Mouse (Mus musculus) lung, embryonic 14.5 days (tissue): ENCODE measurements around the gene Arhgap24. TPM values are rescaled to one million over a fixed set of nuclear protein-coding genes. Genes with fewer than 3 reads are reported as not detected.

Experiments
- ATAC-seq: fragments of 200-750 bp; cut with Nextera tagmentation; 2 replicates; pipeline ENCODE4 v1.8.0; 2017; ENCODE audit warnings: mild to moderate bottlenecking, moderate TSS enrichment, moderate library complexity; ENCODE audit not compliant: insufficient read depth
- DNase-seq: peaks from one replicate; pipeline ENCODE4 v3.0.0-alpha.2; 2015
- H3K27ac ChIP-seq: fragments of 300-500 bp; sonication (generic); 2 replicates; pipeline ENCODE4 v1.5.1; 2014; ENCODE audit warnings: low read depth, mild to moderate bottlenecking, moderate library complexity
- H3K27me3 ChIP-seq: fragments of 300-500 bp; sonication (generic); 2 replicates; pipeline ENCODE4 v1.6.1; 2014; ENCODE audit warnings: low read length, control low read depth; ENCODE audit not compliant: insufficient read depth
- H3K36me3 ChIP-seq: fragments of 300-500 bp; sonication (generic); 2 replicates; pipeline ENCODE4 v1.6.1; 2014; ENCODE audit warnings: control low read depth; ENCODE audit not compliant: insufficient read depth
- H3K4me1 ChIP-seq: fragments of 300-500 bp; sonication (generic); 2 replicates; pipeline ENCODE4 v1.6.1; 2014; ENCODE audit warnings: antibody characterized with exemption, control low read depth; ENCODE audit not compliant: insufficient read depth
- H3K4me2 ChIP-seq: fragments of 300-500 bp; sonication (generic); 2 replicates; pipeline ENCODE4 v1.6.1; 2014; ENCODE audit warnings: mild to moderate bottlenecking
- H3K4me3 ChIP-seq: fragments of 300-500 bp; sonication (generic); 2 replicates; pipeline ENCODE4 v1.5.1; 2014; ENCODE audit warnings: low read depth, low read length
- H3K9ac ChIP-seq: fragments of 300-500 bp; sonication (generic); 2 replicates; pipeline ENCODE4 v1.6.1; 2014
- H3K9me3 ChIP-seq: fragments of 300-500 bp; sonication (generic); 2 replicates; pipeline ENCODE4 v1.6.1; 2016; ENCODE audit warnings: low read depth, low read length, control low read depth
- CTCF ChIP-seq: IDR thresholded peaks from 2 replicates; pipeline ENCODE4 v1.5.1; 2016; ENCODE audit warnings: antibody characterized with exemption, low read depth
- WGBS: fragments of 180-500 bp; shearing (Covaris S2); extraction: QIAGEN DNeasy Blood & Tissue Kit; methylation state at CpG from one replicate; pipeline ENCODE4 v1.1.7; 2014; 5-methylcytosine and 5-hydroxymethylcytosine counted together
- polyA plus RNA-seq: library from polyadenylated mRNA; unstranded; fragments of >200 nt; fragmentation: Nextera tagmentation; extraction: Ambion mirVana; gene quantifications from 2 replicates; pipeline ENCODE4 v1.2.1, GENCODE M21; 2014

The Arhgap24 gene
- polyA plus RNA-seq, 1 experiment from 2014 or later = 26.2 TPM

DNA sequence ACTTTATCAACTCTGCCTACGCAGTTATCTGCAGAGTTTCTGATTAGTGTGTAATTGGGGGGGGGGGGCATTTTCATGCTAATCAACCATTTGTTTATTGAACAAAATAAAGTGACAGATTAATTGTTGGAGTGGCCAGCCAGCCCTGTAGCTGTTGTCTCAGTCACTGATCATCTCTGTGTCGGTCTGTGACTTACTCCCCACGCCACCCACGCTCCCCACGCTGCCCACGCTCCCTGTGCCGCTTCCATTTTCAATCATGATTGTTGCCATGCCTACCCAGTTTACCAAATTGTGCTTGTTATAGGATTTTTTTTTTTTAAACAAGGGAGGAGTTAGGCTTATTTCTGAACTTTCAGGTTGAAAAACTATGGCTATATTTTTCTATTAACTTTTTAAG lies 34.3 kb downstream of the Arhgap24 start:
- 79% methylated on average over 7 of the region's 7 CpGs for WGBS

DNA sequence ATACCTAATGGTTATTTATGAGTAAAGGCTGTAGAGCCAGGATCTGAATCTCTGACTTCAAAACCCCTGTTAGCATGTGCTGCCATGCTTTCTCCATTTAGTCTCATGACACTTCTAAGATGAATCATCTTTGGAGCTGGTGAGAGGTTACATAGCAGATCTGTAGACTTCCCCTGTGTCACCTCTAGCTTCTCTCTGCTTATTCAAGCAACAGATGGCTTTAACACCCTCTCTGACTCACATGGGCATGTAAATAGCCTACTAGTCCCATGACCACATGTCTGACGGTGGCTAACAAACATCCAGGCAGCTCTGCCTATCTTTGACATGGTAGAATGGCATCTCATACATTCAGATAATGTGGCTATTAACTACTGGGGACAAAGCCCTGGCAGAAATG lies 39.3 kb downstream of the Arhgap24 start:
- ATAC-seq (no peak), DNase-seq (no peak)
- no peak overlapping the region for H3K4me2 ChIP-seq
- no peaks in the 10 kb centered on the region for H3K4me1 ChIP-seq
- H3K9ac ChIP-seq = no peak overlapping the region
- TF ChIP-seq CTCF = no peak
- 67% methylated on average over 1 of the region's 1 CpGs for WGBS
- no peak overlapping the region for H3K4me3 ChIP-seq
- no peak overlapping the region for H3K27ac ChIP-seq
- H3K36me3 ChIP-seq = no peaks in the 10 kb centered on the region
- H3K9me3 ChIP-seq = no peaks in the 10 kb centered on the region
- no peaks in the 10 kb centered on the region for H3K27me3 ChIP-seq

More for the DNA sequence above, 34.3 kb downstream of the Arhgap24 start:
- no peaks in the 10 kb centered on the region for H3K27me3 ChIP-seq
- DNase-seq = no peak
- TF ChIP-seq CTCF = no peak
- no peak overlapping the region for H3K9ac ChIP-seq
- H3K4me3 ChIP-seq = no peak overlapping the region
- ATAC-seq = no peak
- no peaks in the 10 kb centered on the region for H3K9me3 ChIP-seq
- no peaks in the 10 kb centered on the region for H3K4me1 ChIP-seq
- no peak overlapping the region for H3K27ac ChIP-seq
- H3K36me3 ChIP-seq = no peaks in the 10 kb centered on the region
- H3K4me2 ChIP-seq = no peak overlapping the region

DNA sequence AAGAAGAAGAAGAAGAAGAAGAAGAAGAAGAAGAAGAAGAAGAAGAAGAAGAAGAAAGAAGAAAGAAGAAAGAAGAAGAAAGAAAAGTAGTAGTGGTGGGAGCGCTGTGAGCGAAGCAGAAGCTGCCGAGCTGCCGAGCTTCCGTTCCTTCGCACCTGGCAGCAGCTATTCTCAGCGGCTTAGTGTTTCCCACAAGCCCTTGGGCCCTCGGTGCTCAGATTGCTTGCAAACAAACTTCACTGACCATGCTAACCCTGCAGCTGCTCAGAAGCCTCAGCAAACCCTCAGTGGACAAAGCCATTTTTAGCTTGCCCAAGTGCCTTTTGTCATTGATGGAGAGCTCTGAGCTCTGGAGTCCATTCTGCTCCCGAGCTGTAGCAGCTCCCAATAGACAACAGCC lies 54.1 kb downstream of the Arhgap24 start:
- H3K4me3 ChIP-seq = no peak overlapping the region
- ATAC-seq (no peak), DNase-seq (peak; percentile 6)
- 67% methylated on average over 9 of the region's 9 CpGs for WGBS
- TF ChIP-seq CTCF = no peak
- no peak overlapping the region for H3K9ac ChIP-seq
- no peak overlapping the region for H3K27ac ChIP-seq
- H3K9me3 ChIP-seq = no peaks in the 10 kb centered on the region
- H3K36me3 ChIP-seq = no peaks in the 10 kb centered on the region
- no peak overlapping the region for H3K4me2 ChIP-seq
- no peaks in the 10 kb centered on the region; the same call in 1 of the 2 replicates for H3K4me1 ChIP-seq
- H3K27me3 ChIP-seq = no peaks in the 10 kb centered on the region

DNA sequence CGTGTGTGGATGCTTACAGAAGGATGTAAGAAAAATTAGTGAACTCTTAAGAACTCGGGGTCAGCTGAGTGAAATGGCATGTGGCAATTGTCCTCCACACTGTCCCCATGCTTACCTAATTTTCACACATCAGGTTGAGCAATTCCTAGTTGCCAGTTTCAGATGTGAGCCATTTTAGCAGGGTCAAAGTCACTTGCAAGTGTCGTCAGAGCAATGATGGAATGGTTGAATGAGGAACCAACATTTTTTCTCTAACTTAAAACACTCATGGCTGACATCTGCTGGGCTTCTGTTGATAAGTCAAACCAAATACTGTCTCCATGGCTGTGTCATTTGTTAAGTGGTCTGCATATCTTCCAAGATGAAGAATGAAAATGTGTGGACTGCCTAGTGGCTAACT lies 56.6 kb downstream of the Arhgap24 start:
- TF ChIP-seq CTCF = no peak
- Histone ChIP-seq H3K27ac (no peak overlapping the region), H3K4me2 (no peak overlapping the region), H3K9ac (no peak overlapping the region), H3K27me3 (no peaks in the 10 kb centered on the region), H3K36me3 (no peaks in the 10 kb centered on the region), H3K4me3 (no peak overlapping the region), H3K4me1 (no peaks in the 10 kb centered on the region; the same call in 1 of the 2 replicates), H3K9me3 (no peaks in the 10 kb centered on the region)
- no peak for ATAC-seq
- DNase-seq = no peak
- 73% methylated on average over 3 of the region's 3 CpGs for WGBS

DNA sequence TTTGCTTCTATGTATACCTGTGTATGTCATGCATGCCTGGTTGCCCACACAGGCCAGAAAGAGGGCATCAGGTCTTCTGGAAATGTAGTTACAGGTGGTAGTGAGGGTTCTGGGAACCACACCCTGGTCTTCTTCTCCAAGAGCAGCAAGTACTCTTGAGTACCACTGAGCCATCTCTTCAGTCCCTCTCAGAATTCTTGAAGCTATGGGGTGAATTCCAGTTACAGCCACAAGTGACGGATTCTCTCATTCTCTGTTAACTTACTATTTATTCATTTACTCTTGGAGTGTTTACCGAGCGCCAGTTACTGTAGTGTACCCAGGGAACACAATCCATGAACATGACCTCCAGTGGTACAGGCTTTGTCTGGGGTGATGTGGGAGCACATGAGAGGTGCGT lies 65.1 kb downstream of the Arhgap24 start:
- H3K4me3 ChIP-seq = no peak overlapping the region
- H3K36me3 ChIP-seq = no peaks in the 10 kb centered on the region
- TF ChIP-seq CTCF = no peak
- ATAC-seq (no peak), DNase-seq (no peak)
- 81% methylated on average over 4 of the region's 4 CpGs for WGBS
- no peak overlapping the region for H3K4me2 ChIP-seq
- no peaks in the 10 kb centered on the region for H3K9me3 ChIP-seq
- no peak overlapping the region for H3K27ac ChIP-seq
- H3K4me1 ChIP-seq = no peaks in the 10 kb centered on the region
- no peaks in the 10 kb centered on the region for H3K27me3 ChIP-seq
- no peak overlapping the region for H3K9ac ChIP-seq

DNA sequence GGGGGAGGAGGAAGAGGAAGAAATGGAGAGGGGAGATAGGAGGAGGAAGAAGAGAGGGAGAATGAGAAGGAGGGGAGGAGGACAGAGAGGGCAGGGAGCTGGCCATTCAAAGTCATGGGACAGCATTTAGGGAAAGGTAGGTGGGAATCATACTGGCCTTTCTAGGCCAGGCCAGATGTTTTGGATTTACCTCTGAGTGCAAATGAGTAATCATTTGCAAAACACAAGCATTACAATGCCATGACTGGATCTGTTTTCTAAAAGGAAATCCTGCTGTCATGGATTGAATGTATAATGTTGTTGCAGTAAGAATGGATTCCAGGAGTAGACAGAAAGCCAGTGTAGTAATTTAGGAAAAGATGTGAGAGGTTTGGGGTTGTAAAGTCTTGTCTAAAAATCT lies 66.6 kb downstream of the Arhgap24 start:
- no peaks in the 10 kb centered on the region for H3K36me3 ChIP-seq
- no peak overlapping the region for H3K4me2 ChIP-seq
- no peak overlapping the region for H3K27ac ChIP-seq
- no peak for DNase-seq
- no peak overlapping the region for H3K4me3 ChIP-seq
- H3K4me1 ChIP-seq = no peaks in the 10 kb centered on the region
- no peak overlapping the region for H3K9ac ChIP-seq
- no peak for ATAC-seq
- no peaks in the 10 kb centered on the region for H3K9me3 ChIP-seq
- no peaks in the 10 kb centered on the region for H3K27me3 ChIP-seq
- no peak for TF ChIP-seq CTCF

DNA sequence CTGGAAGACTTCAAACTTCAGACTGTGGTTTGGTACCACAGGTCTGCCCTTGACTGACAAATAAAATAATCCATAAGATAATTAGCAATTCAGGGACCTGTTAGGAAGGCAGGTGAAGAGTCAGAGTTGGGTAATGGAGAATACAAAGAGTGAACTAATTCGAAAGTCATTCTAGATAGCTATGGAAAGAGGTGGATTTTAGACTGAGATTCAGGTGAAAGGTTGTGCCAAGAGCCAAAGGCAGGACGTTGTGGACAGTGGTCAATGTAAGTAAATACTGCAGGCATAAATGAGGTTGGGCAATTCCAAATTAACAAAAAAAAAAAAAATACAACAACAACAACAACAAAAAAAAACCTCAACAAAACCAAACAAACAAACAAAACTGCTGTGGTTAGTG lies 67.2 kb downstream of the Arhgap24 start:
- WGBS = 61% methylated on average over 2 of the region's 2 CpGs
- DNase-seq = no peak
- H3K9me3 ChIP-seq = no peaks in the 10 kb centered on the region
- no peak overlapping the region for H3K4me2 ChIP-seq
- H3K36me3 ChIP-seq = no peaks in the 10 kb centered on the region
- no peaks in the 10 kb centered on the region for H3K4me1 ChIP-seq
- no peak for ATAC-seq
- no peak overlapping the region for H3K4me3 ChIP-seq
- TF ChIP-seq CTCF = no peak
- H3K27ac ChIP-seq = no peak overlapping the region
- no peaks in the 10 kb centered on the region for H3K27me3 ChIP-seq
- no peak overlapping the region for H3K9ac ChIP-seq

DNA sequence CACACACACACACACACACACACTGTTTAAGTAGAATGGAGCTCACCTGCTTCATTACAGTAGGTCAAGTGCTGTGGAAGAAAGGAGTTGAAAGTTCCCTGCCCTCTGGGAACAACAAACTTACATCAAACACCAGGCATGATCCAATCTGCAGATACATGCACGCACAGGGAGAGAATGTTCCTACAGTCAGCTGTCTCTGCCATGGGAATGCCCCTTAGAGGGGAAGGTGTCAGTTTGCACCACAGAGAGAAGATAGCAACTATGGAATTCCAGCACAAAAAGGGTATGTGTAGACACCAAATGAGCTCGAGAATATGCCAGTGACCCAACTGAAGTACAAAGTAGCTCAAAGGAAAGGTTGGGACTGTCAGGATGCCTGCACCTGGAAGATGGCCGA lies 69.0 kb downstream of the Arhgap24 start:
- H3K9me3 ChIP-seq = no peaks in the 10 kb centered on the region
- H3K4me1 ChIP-seq = no peaks in the 10 kb centered on the region
- peaks cover 4% of the 10 kb centered on the region; the same call in 1 of the 2 replicates for H3K36me3 ChIP-seq
- no peaks in the 10 kb centered on the region for H3K27me3 ChIP-seq
- no peak for TF ChIP-seq CTCF
- DNase-seq (no peak), ATAC-seq (no peak)
- WGBS = 45% methylated on average over 3 of the region's 3 CpGs
- H3K9ac ChIP-seq = no peak overlapping the region
- no peak overlapping the region for H3K4me3 ChIP-seq
- no peak overlapping the region for H3K4me2 ChIP-seq
- no peak overlapping the region for H3K27ac ChIP-seq
